Mouse (Mus musculus) embryonic facial prominence, embryonic 11.5 days (tissue): ENCODE data around the gene Cx3cr1. TPM values are rescaled to one million over a fixed set of nuclear protein-coding genes. Genes with fewer than 3 reads are reported as not detected.
A peak's percentile ranks its signal among the peaks of the same experiment; 100 is the strongest.

ENCODE experiments used
- ATAC-seq: fragments of 200-750 bp; cut with Nextera tagmentation; replicated peaks from 2 replicates; pipeline ENCODE4 v1.8.0; 2017; ENCODE audit warnings: low read depth; ENCODE audit not compliant: insufficient number of reproducible peaks, low FRiP score, low TSS enrichment
- DNase-seq: peaks from one replicate; pipeline ENCODE4 v3.0.0-alpha.2; 2015; ENCODE audit warnings: low spot score
- H3K27ac ChIP-seq: fragments of 300-500 bp; sonication (generic); replicated peaks from 2 replicates; pipeline ENCODE4 v1.5.1; 2014; ENCODE audit warnings: mild to moderate bottlenecking, low read depth, low read length, control low read depth
- H3K27me3 ChIP-seq: fragments of 300-500 bp; sonication (generic); 2 replicates; pipeline ENCODE4 v1.6.1; 2014; ENCODE audit warnings: mild to moderate bottlenecking, low read length, moderate library complexity, mixed read lengths; ENCODE audit not compliant: control insufficient read depth, insufficient read depth
- H3K36me3 ChIP-seq: fragments of 300-500 bp; sonication (generic); replicated peaks from 2 replicates; pipeline ENCODE4 v1.6.1; 2014; ENCODE audit warnings: low read depth, mild to moderate bottlenecking, low read length, moderate library complexity, mixed read lengths; ENCODE audit not compliant: control insufficient read depth, insufficient read depth
- H3K4me1 ChIP-seq: fragments of 300-500 bp; sonication (generic); 2 replicates; pipeline ENCODE4 v1.6.1; 2014; ENCODE audit warnings: low read length, mixed read lengths; ENCODE audit not compliant: control insufficient read depth, insufficient read depth
- H3K4me2 ChIP-seq: fragments of 300-500 bp; sonication (generic); 2 replicates; pipeline ENCODE4 v1.6.1; 2014; ENCODE audit warnings: low read depth, mild to moderate bottlenecking, control low read depth, low read length, moderate library complexity
- H3K4me3 ChIP-seq: fragments of 300-500 bp; sonication (generic); 2 replicates; pipeline ENCODE4 v1.5.1; 2014; ENCODE audit warnings: low read depth, low read length, control low read depth
- H3K9ac ChIP-seq: fragments of 300-500 bp; sonication (generic); replicated peaks from 2 replicates; pipeline ENCODE4 v1.6.1; 2014; ENCODE audit warnings: mild to moderate bottlenecking, control low read depth, low read length
- H3K9me3 ChIP-seq: fragments of 300-500 bp; sonication (generic); replicated peaks from 2 replicates; pipeline ENCODE4 v1.6.1; 2016; ENCODE audit warnings: mild to moderate bottlenecking, low read length, inconsistent platforms, mixed read lengths; ENCODE audit not compliant: control insufficient read depth
- WGBS: fragments of 180-500 bp; shearing (Covaris S2); extraction: QIAGEN DNeasy Blood & Tissue Kit; methylation state at CpG from one replicate; pipeline ENCODE4 v1.1.7; 2014; 5-methylcytosine and 5-hydroxymethylcytosine counted together
- polyA plus RNA-seq: library from polyadenylated mRNA; unstranded; fragments of >200 nt; fragmentation: Nextera tagmentation; extraction: Ambion mirVana; gene quantifications from 2 replicates; pipeline ENCODE4 v1.2.1, GENCODE M21; 2014

The Cx3cr1 gene
- polyA plus RNA-seq, 1 experiment from 2014 or later, result 2.4 TPM

DNA sequence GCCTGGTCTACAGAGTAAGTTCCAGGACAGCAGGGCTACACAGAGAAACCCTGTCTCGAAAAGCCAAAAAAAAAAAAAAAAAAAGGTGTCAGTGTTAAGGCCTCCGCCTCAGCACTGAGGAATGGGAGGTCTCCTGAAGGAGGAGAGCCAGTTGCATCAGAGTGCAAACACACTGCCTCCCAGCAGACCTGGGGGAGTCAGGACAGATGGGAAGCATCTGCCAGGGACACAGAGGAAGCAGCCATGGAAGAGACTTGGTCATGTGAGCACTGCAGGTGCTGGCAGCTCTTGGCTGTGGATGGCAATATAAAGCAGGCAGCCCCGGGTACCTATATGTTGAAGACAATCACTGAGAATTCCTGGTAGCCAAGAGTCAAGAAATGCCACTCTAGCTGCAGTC lies 159.7 kb downstream of the Cx3cr1 start:
- no peak for ATAC-seq
- Histone ChIP-seq H3K4me3 (no peak overlapping the region), H3K9ac (no peak overlapping the region), H3K4me1 (no peaks in the 10 kb centered on the region), H3K36me3 (peaks cover 6% of the 10 kb centered on the region), H3K27ac (no peak overlapping the region), H3K9me3 (no peaks in the 10 kb centered on the region), H3K4me2 (no peak overlapping the region), H3K27me3 (no peaks in the 10 kb centered on the region)
- no peak for DNase-seq
- WGBS, result 88% methylated on average over 3 of the region's 3 CpGs

DNA sequence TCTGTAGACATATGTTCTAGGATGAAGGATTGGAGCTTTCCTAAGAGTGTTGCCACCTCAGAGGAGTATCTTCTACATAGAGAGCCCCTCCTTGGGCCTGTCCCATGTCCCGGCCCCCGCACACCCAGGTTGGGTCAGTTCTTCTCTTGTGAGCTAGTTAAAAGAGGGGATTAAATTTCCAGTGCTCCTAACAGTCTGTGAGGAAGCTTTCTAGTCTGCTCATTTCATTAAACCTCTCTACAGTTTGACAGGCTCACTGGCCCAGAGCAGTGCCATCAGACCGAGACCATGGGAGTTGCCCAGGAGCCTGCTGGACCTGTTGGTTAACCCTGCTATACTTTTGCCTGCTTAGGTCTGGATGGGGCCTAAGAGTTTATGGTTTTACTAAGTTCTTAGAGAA lies 161.0 kb downstream of the Cx3cr1 start:
- DNase-seq, result no peak
- WGBS, result 94% methylated on average over 3 of the region's 3 CpGs
- no peak overlapping the region for H3K4me2 ChIP-seq
- no peak for ATAC-seq
- H3K4me1 ChIP-seq, result no peaks in the 10 kb centered on the region
- no peaks in the 10 kb centered on the region for H3K9me3 ChIP-seq
- peaks cover 9% of the 10 kb centered on the region for H3K36me3 ChIP-seq
- H3K4me3 ChIP-seq, result no peak overlapping the region
- H3K27ac ChIP-seq, result no peak overlapping the region
- no peak overlapping the region for H3K9ac ChIP-seq
- H3K27me3 ChIP-seq, result no peaks in the 10 kb centered on the region

DNA sequence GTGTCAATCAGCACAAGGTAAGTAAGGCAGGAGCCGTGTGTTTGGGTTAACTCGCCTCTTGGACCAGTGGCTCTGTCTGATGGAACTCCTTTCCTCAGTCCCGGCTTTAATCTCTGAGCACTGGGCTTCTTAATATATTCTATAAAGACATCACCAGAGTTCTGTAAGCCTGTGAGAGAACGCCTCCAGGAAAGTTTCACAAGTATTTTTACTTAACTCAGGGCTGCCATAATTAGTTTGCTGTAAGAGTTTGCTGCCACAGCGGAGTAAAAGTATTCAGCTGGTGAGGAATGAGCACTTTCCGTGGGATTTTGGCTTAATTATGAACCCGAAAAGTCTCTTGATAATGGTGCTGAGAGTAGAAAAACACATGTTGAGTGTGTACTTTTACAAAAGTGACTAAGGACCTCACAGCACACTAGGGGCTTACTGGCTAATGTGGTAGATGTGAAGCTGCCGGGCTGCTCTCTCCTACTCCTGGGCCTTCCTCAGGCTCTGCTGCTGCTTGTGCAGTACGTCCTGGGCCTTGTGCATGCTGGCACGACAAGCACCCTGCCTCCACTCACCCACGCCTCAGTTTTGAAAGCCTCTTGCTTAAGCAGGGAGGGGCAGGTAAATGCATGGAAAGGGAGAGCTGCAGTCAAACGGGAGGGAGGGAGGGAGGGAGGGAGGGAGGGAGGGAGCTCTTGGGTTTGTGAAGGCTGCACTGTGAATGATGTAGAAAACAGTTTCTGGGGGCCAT lies 167.1 kb downstream of the Cx3cr1 start:
- peaks cover 3% of the 10 kb centered on the region for H3K36me3 ChIP-seq
- H3K4me2 ChIP-seq, result no peak overlapping the region
- H3K9ac ChIP-seq, result no peak overlapping the region
- ATAC-seq (no peak), DNase-seq (no peak)
- no peaks in the 10 kb centered on the region for H3K4me1 ChIP-seq
- H3K9me3 ChIP-seq, result no peaks in the 10 kb centered on the region
- H3K4me3 ChIP-seq, result no peak overlapping the region
- no peak overlapping the region for H3K27ac ChIP-seq
- H3K27me3 ChIP-seq, result no peaks in the 10 kb centered on the region
- 89% methylated on average over 12 of the region's 12 CpGs for WGBS

DNA sequence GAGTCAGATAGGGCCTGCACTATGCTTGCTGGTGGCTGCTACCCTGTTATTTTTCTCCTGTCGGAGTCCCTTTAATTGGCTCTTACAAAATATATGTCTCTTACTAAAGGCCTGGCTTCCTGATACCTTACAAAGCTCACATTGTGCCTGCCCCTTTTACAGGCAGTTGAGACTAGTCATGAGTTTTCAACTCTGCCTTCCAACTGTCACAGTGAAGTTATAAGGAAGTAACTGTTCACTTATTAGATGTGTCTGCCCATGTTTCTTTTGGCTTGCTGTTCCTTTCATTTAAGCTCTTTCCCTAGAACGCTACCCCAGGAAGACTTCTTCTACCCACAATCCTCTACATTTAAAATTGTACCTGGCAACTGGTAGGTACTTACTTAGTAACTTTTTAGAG lies 170.2 kb downstream of the Cx3cr1 start:
- no peaks in the 10 kb centered on the region for H3K27me3 ChIP-seq
- no peaks in the 10 kb centered on the region for H3K9me3 ChIP-seq
- peaks cover 3% of the 10 kb centered on the region for H3K36me3 ChIP-seq
- H3K27ac ChIP-seq, result no peak overlapping the region
- WGBS, result 89% methylated on average over 2 of the region's 2 CpGs
- DNase-seq, result no peak
- H3K4me1 ChIP-seq, result no peaks in the 10 kb centered on the region
- H3K4me2 ChIP-seq, result no peak overlapping the region
- ATAC-seq, result no peak
- no peak overlapping the region for H3K9ac ChIP-seq
- no peak overlapping the region for H3K4me3 ChIP-seq

DNA sequence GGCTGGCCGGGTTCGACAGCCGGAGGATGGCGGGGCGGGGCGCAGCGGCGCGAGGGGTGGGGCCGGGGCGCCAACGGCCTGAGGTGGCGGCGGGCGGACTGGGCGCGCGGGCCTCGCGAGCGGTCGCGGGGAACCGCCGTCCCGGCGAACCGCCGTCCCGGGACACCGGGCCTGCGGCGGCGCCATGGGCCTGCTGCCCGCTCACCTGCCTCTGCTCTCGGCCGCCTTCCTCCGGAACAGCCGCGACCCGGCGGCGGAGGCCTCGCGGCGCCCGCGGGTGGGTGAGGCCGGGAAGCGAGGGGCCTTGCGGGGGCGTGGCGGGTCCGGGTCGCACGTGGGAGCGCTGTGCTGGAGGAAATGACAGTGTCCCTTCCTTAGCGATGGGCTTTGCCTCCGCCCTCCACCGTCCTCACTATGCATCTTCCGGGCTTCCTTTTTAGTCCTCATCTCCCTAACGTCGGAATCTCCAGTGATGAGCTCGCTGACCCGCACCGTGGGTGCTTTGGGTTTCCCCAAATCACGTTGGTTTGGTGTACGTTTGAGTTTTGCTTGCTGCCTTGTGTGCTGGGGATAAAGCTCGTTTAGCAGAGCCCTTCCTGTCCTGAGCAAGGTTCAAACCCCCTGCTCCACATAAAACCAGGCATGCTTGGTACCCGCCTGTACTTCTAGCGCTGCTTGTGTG lies 174.5 kb downstream of the Cx3cr1 start:
- Histone ChIP-seq H3K4me3 (peak overlapping the region; percentile 99), H3K27ac (peak overlapping the region; percentile 52; the same call in 1 of the 2 replicates), H3K9me3 (no peaks in the 10 kb centered on the region), H3K27me3 (no peaks in the 10 kb centered on the region), H3K4me2 (peak overlapping the region; percentile 81), H3K9ac (peak overlapping the region; percentile 87), H3K36me3 (no peaks in the 10 kb centered on the region), H3K4me1 (no peaks in the 10 kb centered on the region)
- DNase-seq (peak; percentile 5), ATAC-seq (peak; percentile 66)
- WGBS, result 1% methylated on average over 47 of the region's 71 CpGs

DNA sequence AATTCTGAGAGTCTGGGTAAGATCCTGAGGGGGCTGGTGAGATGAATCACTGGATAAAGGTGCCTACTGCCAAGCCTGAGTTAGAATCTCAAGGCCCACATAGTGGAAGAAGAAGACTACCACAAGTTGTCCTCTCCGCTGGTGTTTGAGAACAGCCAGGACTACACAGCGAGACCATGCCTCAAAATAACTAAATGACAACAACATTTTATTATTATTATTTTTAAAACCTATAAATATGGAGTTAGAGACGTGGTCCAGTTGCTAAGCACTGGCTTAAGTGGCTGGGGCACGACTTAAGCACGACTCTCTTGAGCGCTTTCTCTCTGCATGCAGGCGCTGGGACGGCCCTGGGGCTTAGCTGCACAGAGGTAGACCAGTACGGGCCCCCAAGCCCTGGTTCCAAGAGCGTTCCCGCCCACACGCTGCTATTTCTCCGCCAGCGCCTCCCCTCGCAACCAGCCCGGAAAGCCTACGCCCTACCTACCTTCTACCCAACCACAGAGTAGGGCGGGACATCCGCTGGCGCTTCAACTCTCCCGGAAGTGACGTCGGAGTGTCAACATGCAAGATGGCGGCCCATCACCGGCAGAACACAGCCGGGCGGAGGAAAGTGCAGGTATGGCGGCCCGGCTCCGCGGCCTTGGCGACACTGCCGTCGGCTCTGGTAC lies 175.2 kb downstream of the Cx3cr1 start, which contains the start of gene Wdr48:
TSS of gene Wdr48 (plus strand) at position 540 of the 671 bp plus-strand sequence.
- H3K4me1 ChIP-seq, result no peaks in the 10 kb centered on the region
- ATAC-seq (peak; percentile 99), DNase-seq (peak; percentile 100)
- peak within 1 kb of the TSS; percentile 99 for H3K4me3 ChIP-seq
- H3K27ac ChIP-seq, result peak within 1 kb of the TSS; percentile 52; the same call in 1 of the 2 replicates
- no peaks in the 10 kb centered on the region for H3K9me3 ChIP-seq
- H3K9ac ChIP-seq, result peak within 1 kb of the TSS; percentile 87
- 4% methylated on average over 34 of the region's 34 CpGs for WGBS
- H3K27me3 ChIP-seq, result no peaks in the 10 kb centered on the region
- H3K4me2 ChIP-seq, result peak within 1 kb of the TSS; percentile 81
- H3K36me3 ChIP-seq, result no peaks in the 10 kb centered on the region

DNA sequence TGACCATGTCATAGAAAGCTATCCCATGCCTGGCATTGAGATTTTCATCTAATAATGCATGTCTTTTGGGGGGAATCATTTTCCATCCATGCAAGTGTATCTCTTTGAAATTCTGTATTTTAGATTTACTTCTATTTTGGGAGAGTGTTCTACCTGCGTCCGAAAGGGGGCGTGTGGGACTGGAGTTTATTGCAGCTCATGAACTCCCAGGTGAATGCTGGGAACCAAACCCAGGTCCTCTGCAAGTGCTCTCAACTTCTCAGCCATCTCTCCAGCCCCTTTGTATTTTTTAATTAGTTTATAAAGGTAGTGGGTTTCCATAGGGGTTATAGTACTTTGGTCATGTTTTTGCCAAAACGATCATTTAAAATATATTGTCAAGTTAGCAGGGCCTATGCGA lies 175.8 kb downstream of the Cx3cr1 start:
- Histone ChIP-seq H3K27ac (no peak overlapping the region), H3K4me1 (no peaks in the 10 kb centered on the region), H3K4me3 (no peak overlapping the region), H3K27me3 (no peaks in the 10 kb centered on the region), H3K9ac (no peak overlapping the region), H3K9me3 (no peaks in the 10 kb centered on the region), H3K4me2 (no peak overlapping the region), H3K36me3 (no peaks in the 10 kb centered on the region)
- DNase-seq, result no peak
- 88% methylated on average over 5 of the region's 5 CpGs for WGBS
- ATAC-seq, result no peak

DNA sequence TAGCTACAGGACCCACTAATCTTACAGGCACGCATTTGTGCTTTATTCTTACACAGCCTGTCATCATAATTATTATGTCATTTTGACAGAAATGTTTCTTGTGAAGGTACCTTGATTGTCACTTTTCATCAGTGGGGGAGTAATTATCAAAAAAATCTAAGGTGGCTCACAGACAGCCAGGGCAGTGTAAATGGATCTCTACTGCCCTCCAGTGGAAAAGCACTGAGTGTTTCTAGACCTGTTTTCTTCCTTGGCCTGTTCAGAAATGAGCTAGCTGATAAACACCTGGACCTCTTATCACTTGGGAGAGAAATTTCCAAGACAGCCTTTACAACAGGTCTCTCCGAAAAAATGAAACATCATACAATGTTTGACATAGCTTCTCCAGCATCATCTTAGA lies 179.0 kb downstream of the Cx3cr1 start:
- ATAC-seq, result no peak
- no peak overlapping the region for H3K4me2 ChIP-seq
- H3K27ac ChIP-seq, result no peak overlapping the region
- H3K36me3 ChIP-seq, result no peaks in the 10 kb centered on the region
- H3K4me1 ChIP-seq, result no peaks in the 10 kb centered on the region
- DNase-seq, result peak; percentile 49
- WGBS, result 44% methylated on average over 2 of the region's 2 CpGs
- no peak overlapping the region for H3K9ac ChIP-seq
- H3K9me3 ChIP-seq, result no peaks in the 10 kb centered on the region
- no peak overlapping the region for H3K4me3 ChIP-seq
- no peaks in the 10 kb centered on the region for H3K27me3 ChIP-seq
